Mouse (Mus musculus): ENCODE measurements around the gene Vps26b.

Vps26b gene

GRCm38 (mm10) chr9:27029828-27030762 lies at the start of gene Vps26b, which contains the start of gene Ncapd3:
TSS of gene Vps26b (minus strand) at chr9:27030065.
TSS of gene Ncapd3 (plus strand) at chr9:27030175.
- peak; percentile 90 for DNase-seq (ENCODE audit: low spot score)

DNA sequence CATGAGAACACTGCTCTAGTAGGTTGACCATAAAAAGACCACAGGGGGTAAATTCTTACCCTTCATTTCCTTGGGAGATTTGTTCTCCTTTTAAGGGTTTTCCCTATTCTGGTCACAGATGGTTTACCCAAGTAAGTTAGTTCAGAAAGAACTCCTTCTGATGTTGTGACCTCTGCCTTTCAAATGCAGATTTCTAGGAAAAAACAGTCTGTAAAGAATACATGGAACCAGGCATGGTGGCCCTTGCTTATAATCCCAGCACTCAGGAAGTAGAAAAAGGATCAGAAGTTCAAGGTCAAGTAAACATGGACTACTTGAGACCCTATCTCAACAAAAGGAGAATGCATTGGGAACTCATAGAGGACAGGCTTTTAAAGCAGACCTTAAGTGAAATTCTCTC lies 45.9 kb upstream of the Vps26b start:
- no peak for DNase-seq (ENCODE audit: low spot score)

- no peak for DNase-seq (ENCODE audit: low spot score)
Observed at GRCm38 (mm10) chr9:27074677-27075076, 44.8 kb upstream of the Vps26b start.

- DNase-seq (ENCODE audit: low spot score) = no peak
Observed at GRCm38 (mm10) chr9:27070895-27071294, 41.0 kb upstream of the Vps26b start.

DNA sequence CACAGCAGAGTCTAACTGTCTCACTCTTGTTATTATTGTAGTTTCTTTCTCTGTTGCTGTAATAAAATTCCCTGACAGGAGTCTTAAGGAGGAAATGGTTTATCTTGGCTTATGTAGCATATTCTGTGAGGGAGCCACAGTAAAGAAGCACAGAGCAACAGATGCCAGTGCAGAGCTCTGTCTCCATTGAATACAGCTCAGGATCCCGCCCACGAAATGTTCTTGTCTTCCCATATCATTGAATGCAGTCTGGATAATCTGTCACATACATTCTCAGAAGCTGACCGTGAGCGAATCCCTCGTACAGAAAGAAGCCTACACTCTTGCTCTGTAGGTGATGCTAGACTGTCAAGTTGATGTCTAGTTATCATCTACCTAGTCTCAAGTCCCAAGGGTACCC lies 28.5 kb upstream of the Vps26b start:
- DNase-seq (ENCODE audit: low spot score) = no peak

GRCm38 (mm10) chr9:27049492-27049891 lies 19.6 kb upstream of the Vps26b start:
- DNase-seq (ENCODE audit: low spot score) = no peak

GRCm38 (mm10) chr9:27043892-27044291 lies 14.0 kb upstream of the Vps26b start:
- no peak for DNase-seq (ENCODE audit: low spot score)

DNA sequence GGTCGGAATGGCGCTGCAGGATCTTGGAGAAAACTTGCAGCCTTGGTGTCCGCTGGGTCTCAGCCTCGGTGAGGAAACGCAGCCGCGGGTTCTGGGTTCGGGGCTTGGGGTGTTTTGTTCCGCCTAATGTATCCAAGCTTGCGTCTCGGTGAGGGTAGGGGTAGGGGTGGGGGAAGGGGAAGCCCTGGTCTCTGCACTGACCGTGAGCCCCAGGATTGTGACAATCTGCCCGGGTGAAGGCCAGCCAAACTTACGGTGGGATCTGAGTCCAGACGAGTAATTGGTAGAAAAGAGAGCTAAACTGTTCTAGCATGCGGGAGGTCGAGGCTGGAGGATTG lies 867 bp upstream of the Vps26b start:
- DNase-seq (ENCODE audit: low spot score) = no peak

DNA sequence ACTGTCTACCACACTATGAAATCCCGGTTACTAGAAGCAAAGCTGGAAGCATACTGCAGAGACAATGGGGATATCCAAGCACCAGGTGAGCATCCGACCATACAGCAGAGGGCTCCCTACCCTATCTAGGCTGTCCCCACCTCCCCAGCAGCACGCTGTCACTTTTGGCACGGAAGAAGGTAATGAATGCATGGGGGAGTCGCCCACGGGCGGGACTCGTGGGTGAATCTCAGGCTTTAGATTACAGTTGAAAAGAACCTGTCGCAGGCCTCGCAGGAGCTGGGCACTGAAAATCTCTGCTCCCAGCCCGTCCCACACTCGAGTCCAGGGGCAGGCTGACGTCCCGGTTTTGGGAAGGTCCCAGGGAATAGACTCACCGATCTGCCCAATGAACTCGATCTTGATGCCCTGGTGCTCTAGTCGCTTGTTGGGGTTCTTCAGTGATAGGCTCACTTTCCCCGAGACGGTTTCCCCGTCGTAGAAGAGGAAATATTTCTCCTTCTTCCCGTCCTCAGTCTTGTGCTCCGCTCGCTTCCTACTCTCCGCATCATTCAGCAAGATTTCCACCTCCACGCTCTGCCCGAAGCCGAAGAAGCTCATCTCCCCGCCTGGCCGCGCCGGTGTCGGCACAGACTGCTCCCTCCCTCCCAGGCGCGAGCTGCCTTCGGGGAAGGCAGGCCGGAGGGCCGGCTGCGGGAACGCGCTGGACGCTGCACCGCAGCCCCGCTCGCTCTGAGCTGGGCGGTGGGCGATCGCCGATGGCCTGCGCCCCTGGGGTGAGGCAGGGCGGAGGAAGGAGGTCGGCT lies 640 bp downstream of the Vps26b start:
- peak; percentile 9 for DNase-seq (ENCODE audit: low spot score)

- DNase-seq (ENCODE audit: low spot score) = no peak
Observed at GRCm38 (mm10) chr9:27026708-27027107, 3.2 kb downstream of the Vps26b start.

DNA sequence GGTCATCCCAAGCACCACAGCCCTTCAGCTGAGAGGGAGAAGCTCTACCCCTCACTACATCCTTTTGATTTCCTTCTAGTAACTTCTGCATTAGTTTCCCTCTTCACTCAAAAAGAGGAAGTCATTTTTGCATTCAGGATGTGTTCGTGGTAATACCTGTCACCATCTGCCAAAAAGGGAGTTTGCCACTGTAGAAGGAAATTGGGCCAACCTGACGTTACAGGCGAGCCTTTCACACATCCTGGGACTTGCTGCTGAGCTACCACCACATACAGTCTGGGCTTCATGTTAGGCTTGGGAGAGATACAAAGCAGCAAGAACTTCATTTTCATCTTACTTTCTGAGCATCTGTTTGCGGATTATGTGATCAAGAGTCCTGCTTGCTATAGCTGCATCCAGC lies 6.2 kb downstream of the Vps26b start:
- DNase-seq (ENCODE audit: low spot score) = no peak

DNA sequence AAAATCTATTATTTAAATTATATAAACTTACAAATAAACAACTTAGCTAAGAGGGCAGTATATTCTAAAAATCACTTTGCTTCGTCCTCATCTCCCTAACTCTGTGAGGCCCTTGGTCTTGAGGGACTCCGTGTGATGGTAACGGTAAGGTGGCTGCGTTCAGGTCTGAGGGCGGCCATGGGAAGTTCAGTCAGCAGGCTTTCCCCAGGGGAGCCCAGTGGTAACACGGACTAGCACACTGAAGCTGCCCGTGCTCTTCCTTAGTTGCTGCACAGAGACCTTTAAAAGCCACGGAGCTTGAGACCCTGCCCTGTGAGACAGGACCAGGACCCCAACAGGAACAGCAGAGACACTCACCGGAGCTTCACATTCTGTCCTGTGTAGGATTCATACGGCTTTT lies 10.9 kb downstream of the Vps26b start:
- no peak for DNase-seq (ENCODE audit: low spot score)

- no peak for DNase-seq (ENCODE audit: low spot score)
Observed at GRCm38 (mm10) chr9:27011572-27011971, 18.3 kb downstream of the Vps26b start.

GRCm38 (mm10) chr9:27009231-27009630 lies 20.6 kb downstream of the Vps26b start:
- DNase-seq (ENCODE audit: low spot score) = no peak

DNA sequence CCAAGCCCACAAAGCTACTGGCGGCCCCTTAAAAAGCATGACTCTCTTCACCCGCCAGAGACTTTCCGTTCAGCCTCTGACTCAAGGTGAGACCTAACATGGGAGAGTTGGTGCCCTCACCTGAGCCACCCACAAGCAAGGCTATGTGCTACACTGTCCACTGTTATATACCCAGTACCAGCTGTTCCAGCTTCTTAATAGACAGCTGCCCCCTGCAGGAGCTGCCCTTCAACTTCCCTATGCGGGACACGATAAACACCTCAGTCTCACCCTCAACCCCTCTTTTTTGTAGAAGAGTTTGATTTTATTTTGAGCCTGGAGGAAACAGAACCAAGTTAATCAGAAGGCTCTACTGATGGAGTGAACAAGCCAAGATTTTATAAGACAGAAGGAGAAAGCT lies 23.0 kb downstream of the Vps26b start:
- DNase-seq (ENCODE audit: low spot score) = no peak

GRCm38 (mm10) chr9:27005933-27006332 lies 23.9 kb downstream of the Vps26b start:
- DNase-seq (ENCODE audit: low spot score) = no peak

- DNase-seq (ENCODE audit: low spot score) = no peak
Observed at GRCm38 (mm10) chr9:27005231-27005630, 24.6 kb downstream of the Vps26b start.

DNA sequence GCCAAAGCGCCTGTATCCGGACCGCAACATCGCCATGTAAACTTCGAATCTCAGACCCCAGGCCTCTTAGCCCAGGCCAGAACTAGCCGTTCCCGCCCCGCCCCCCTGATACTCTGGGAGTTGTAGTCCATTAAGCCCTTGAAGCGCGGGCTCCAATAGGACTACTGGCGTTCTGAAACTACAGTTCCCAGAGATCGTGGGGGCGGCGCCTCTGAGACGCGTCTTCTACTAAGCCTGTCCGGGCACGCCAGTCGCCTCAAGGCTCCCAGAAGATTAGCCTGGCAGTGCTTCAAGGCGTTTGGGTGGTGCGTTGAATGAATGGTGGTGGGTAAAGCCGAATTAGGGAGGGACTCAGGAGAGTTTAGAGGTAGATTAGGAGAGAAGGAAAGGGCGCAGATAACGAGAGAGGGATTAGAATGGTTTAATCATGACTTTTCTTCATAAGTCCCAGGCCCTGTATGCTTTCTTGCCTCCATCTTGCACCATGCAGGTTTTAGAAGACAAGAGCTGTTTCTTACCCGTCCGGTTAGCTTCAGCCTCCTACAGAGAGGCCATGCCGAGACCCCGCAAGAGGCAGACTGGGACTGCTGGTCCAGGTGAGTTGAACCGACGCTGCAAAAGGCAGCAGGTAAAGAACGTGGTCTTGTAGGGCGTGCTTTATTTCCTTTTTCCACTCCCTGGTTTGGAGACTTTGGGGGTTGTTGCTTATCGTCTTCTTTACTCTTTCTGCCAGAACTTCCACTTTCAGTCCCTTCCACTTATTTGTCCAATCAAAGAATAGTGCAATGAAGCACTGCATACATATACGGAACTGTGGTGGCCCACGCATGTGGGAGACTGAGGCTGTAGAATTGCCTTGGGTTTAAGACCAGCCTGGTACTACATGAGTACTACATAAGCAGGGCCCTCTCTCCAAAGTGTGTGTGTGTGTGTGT lies 30.1 kb downstream of the Vps26b start, which contains the start of the genes Acad8 and Thyn1:
Gene Acad8, minus strand, starts transcription at position 106 of the 935 bp plus-strand sequence.
Gene Thyn1, plus strand, starts transcription at position 250 of the 935 bp plus-strand sequence.
- DNase-seq (ENCODE audit: low spot score) = peak; percentile 83

DNA sequence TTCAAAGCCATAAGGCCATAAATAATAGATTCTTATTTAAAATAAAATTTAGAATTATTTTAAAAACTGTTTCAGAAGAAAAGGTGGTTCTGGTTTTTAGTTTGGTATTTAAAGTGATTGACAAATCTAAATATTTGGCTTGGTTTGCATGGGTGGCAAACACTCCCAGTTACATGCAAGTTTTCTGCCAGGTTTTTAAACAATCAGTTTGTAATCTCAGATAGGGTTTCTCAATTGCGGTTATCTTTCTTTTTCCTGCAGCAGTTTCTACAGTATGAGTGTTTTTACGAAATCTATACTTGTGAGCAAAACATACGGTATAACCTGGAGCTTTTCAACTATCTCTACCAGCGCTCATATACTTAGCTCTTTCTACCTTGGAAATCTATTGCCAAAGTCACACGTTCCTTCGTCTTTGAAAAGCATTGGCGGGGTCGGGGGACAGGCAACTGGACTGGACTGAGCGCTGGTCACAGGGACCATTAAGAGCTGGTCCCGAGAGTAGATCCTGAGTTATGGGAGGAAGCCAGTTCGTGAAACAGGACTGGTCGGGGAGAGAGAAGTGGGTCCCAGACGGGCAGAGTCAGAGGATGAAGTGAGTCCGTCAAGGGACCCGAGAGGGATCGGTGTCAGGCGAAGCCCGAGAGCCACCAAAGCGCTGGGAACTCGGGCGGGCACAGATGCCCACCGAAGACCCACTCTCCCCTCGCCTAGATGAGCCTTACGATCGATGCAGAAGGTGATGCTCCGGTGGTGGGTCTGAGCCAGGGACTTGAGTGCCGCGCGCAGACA lies 31.0 kb downstream of the Vps26b start:
- peak; percentile 6 for DNase-seq (ENCODE audit: low spot score)

DNA sequence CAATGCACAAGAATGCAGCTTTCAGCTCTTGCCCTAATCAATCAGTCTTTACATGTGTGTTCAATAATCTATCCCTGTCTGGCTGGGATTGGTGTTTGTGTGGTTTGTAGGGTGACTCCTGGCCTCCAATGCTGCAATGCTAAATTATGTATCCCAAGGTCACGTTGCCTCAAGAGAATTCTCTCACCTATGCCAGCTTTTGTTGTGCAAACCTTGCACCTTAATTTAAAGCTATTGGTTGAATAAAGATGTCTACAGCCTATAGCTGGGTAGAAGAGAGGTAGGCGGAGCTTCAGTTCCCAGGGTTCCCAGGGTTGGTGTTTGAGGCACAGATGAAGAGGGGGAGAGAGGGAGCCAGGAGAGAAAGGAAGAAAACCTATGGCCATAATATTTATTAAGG lies 32.4 kb downstream of the Vps26b start:
- DNase-seq (ENCODE audit: low spot score) = no peak

DNA sequence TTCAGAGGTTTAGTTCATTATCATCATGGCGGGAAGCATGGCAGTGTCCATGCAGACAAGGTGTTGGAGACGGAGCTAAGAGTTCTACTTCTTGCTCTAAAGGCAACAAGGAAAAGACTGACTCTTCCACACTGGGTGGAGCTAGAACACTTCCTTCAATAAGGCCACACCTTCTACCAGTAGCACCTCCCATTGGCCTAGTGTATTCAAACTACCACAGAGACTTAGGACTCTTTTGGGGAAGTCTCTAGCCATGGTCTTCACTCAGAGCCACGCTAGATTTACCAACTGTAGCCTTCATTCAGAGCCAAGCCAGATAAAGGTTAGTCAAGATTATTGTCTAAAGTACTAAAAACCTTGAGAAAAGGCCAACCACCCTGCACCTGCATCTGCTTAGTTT lies 32.8 kb downstream of the Vps26b start:
- no peak for DNase-seq (ENCODE audit: low spot score)
